Mouse (Mus musculus) testis, adult 2 months (tissue): ENCODE measurements around the gene Cep85l. TPM values are rescaled to one million over a fixed set of nuclear protein-coding genes. Genes with fewer than 3 reads are reported as not detected.

ENCODE experiments used
- H3K27ac ChIP-seq: fragments of 200-500 bp; 2 replicates; pipeline ENCODE4 v1.5.1; 2012; ENCODE audit warnings: low read depth, low read length; ENCODE audit not compliant: control insufficient read depth, insufficient read depth
- H3K27me3 ChIP-seq: fragments of 200-500 bp; 2 replicates; pipeline ENCODE4 v1.6.1; 2012; ENCODE audit warnings: mild to moderate bottlenecking, low read length, moderate library complexity; ENCODE audit not compliant: control insufficient read depth, insufficient read depth
- H3K36me3 ChIP-seq: fragments of 200-500 bp; 2 replicates; pipeline ENCODE4 v1.6.1; 2012; ENCODE audit warnings: mild to moderate bottlenecking, low read length; ENCODE audit not compliant: control insufficient read depth, insufficient read depth
- H3K4me1 ChIP-seq: fragments of 200-500 bp; 2 replicates; pipeline ENCODE4 v1.6.1; 2012; ENCODE audit warnings: low read length; ENCODE audit not compliant: control insufficient read depth, insufficient read depth
- H3K4me3 ChIP-seq: fragments of 200-500 bp; 2 replicates; pipeline ENCODE4 v1.5.1; 2012; ENCODE audit warnings: low read depth, mild to moderate bottlenecking, low read length, moderate library complexity, mixed read lengths; ENCODE audit not compliant: control insufficient read depth
- CTCF ChIP-seq: fragments of 200-500 bp; IDR thresholded peaks from 2 replicates; pipeline ENCODE4 v1.5.1; 2012; ENCODE audit warnings: low read depth, mild to moderate bottlenecking, inconsistent platforms, low read length, moderate library complexity; ENCODE audit not compliant: control insufficient read depth, insufficient read depth, insufficient replicate concordance
- POLR2A ChIP-seq: fragments of 200-500 bp; IDR thresholded peaks from 2 replicates; pipeline ENCODE4 v1.6.1; 2012; ENCODE audit warnings: low read depth, mild to moderate bottlenecking, inconsistent platforms, low read length, moderate library complexity; ENCODE audit not compliant: control insufficient read depth
- polyA plus RNA-seq: library from polyadenylated mRNA; depleted of rRNA; stranded (reverse); fragments of >200 nt; gene quantifications from 2 replicates; pipeline ENCODE4 v1.2.3, GENCODE M21; 2012

The Cep85l gene
- polyA plus RNA-seq, 1 experiment = 189 TPM

- H3K27ac ChIP-seq = no peak overlapping the region
- no peaks in the 10 kb centered on the region for H3K27me3 ChIP-seq
- no peak for TF ChIP-seq CTCF
- no peak for TF ChIP-seq POLR2A
Observed at GRCm38 (mm10) chr10:53394923-53395629, 15.3 kb upstream of the Cep85l start.

GRCm38 (mm10) chr10:53388227-53388920, 8.6 kb upstream of the Cep85l start:
- TF ChIP-seq POLR2A (no peak), CTCF (no peak)
- Histone ChIP-seq H3K27me3 (no peaks in the 10 kb centered on the region), H3K4me1 (no peaks in the 10 kb centered on the region), H3K36me3 (no peaks in the 10 kb centered on the region), H3K27ac (no peak overlapping the region), H3K4me3 (no peak overlapping the region)

More at GRCm38 (mm10) chr10:53394923-53395629, 15.3 kb upstream of the Cep85l start:
- Histone ChIP-seq H3K4me3 (no peak overlapping the region), H3K4me1 (peaks cover 3% of the 10 kb centered on the region), H3K36me3 (no peaks in the 10 kb centered on the region)

- TF ChIP-seq CTCF = no peak
- no peak for TF ChIP-seq POLR2A
- H3K36me3 ChIP-seq = no peaks in the 10 kb centered on the region
- no peaks in the 10 kb centered on the region for H3K4me1 ChIP-seq
- no peaks in the 10 kb centered on the region for H3K27me3 ChIP-seq
- H3K27ac ChIP-seq = no peak overlapping the region
- H3K4me3 ChIP-seq = no peak overlapping the region
Observed at GRCm38 (mm10) chr10:53385438-53385837, 5.7 kb upstream of the Cep85l start.

- Histone ChIP-seq H3K27ac (no peak overlapping the region), H3K4me1 (0 out of 2 replicates have a peak, but pooled peaks cover 2% of the 10 kb centered on the region)
Observed at GRCm38 (mm10) chr10:53384896-53385295, 5.1 kb upstream of the Cep85l start.

GRCm38 (mm10) chr10:53382696-53383365, 3.1 kb upstream of the Cep85l start:
- TF ChIP-seq POLR2A (no peak), CTCF (no peak)

More at GRCm38 (mm10) chr10:53384896-53385295, 5.1 kb upstream of the Cep85l start:
- TF ChIP-seq POLR2A (no peak), CTCF (no peak)
- no peak overlapping the region for H3K4me3 ChIP-seq
- H3K36me3 ChIP-seq = no peaks in the 10 kb centered on the region
- H3K27me3 ChIP-seq = no peaks in the 10 kb centered on the region

GRCm38 (mm10) chr10:53378981-53379708, 602 bp downstream of the Cep85l start:
- Histone ChIP-seq H3K27ac (peak overlapping the region; percentile 93), H3K4me3 (peak overlapping the region; percentile 95), H3K27me3 (no peaks in the 10 kb centered on the region), H3K36me3 (no peaks in the 10 kb centered on the region), H3K4me1 (peaks cover 4% of the 10 kb centered on the region)
- TF ChIP-seq POLR2A (no peak; the same call in 1 of the 2 replicates), CTCF (no peak)

More at GRCm38 (mm10) chr10:53382696-53383365, 3.1 kb upstream of the Cep85l start:
- Histone ChIP-seq H3K36me3 (no peaks in the 10 kb centered on the region), H3K4me3 (no peak overlapping the region), H3K27me3 (no peaks in the 10 kb centered on the region), H3K4me1 (peaks cover 4% of the 10 kb centered on the region), H3K27ac (no peak overlapping the region)

- Histone ChIP-seq H3K27ac (no peak overlapping the region), H3K4me3 (no peak overlapping the region), H3K36me3 (no peaks in the 10 kb centered on the region), H3K27me3 (no peaks in the 10 kb centered on the region), H3K4me1 (peaks cover 4% of the 10 kb centered on the region)
- TF ChIP-seq POLR2A = no peak
- TF ChIP-seq CTCF = no peak
Observed at GRCm38 (mm10) chr10:53378296-53378695, 1.5 kb downstream of the Cep85l start.
